Mouse (Mus musculus) cerebellum, postnatal 25 days (tissue): ENCODE measurements at regions not wholly inside any gene's neighbourhood (a gene's known extent, or its start where the extent isn't known, plus 50 kb on each side); places are given as distances from the start of the nearest gene placed in this dataset.

ENCODE experiments used
- DNase-seq, 2 experiments: peaks; one replicate each; pipeline ENCODE4 v3.0.0; 2021; ENCODE audit warnings: mixed read lengths in 2 of 2

DNA sequence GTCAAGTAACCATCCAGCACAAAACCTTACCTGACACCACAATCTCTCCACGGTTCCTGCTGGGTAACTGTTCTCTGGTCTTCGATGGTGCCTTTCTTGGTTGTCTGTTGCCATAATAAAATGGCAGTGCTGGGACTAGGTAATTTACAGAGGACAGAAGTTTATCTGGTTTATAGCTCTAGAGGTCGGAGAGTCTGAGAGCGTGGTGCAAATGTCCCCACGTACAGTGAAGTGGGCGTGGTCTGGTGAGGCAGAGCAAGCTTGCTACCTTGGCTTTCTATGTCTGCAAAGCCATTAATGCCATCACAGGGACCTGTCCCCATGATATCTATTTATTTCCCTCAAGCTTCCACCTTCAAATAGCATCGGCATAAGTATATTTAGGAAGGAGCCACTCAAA lies 223.0 kb downstream of the Opa1 start:
- no peak for DNase-seq

DNA sequence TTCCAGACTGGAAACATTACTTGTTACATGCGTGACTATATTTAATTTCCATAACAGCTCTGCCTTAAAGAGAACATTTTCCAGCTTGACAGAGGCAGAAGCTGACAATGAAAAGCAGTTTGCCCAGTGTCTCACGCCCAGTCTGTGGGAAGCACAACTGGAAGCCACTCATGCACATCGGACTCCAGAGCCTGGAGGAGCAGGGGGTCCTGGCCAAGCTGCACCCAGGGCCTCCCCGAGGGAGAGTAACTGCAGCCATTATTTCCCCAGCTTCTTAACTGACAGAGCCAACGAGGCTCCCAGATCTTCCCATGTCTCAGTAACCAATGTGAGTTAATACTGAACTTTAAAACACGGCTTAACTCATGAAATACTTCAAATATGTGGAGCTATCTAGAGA lies 223.5 kb downstream of the Opa1 start:
- DNase-seq = no peak

DNA sequence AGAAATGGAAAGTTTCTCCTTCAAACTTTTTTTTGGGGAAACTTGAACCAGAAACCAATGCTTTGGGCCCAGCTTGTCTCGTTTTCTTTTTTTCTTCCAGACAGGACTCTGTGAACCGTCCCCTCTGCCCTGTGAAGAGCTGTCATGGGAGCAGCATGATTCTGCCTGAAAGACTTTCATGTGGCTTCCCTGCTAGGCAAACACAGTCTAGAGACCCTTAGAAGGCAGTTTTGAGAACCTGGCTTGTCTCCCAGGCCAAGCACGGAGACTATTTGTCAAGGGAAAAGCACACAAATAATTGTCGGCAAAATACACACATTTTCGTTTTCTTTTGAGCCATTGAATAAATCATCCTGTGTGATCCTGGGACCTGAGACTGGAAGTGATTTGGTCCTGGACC lies 228.7 kb downstream of the Opa1 start:
- no peak for DNase-seq

DNA sequence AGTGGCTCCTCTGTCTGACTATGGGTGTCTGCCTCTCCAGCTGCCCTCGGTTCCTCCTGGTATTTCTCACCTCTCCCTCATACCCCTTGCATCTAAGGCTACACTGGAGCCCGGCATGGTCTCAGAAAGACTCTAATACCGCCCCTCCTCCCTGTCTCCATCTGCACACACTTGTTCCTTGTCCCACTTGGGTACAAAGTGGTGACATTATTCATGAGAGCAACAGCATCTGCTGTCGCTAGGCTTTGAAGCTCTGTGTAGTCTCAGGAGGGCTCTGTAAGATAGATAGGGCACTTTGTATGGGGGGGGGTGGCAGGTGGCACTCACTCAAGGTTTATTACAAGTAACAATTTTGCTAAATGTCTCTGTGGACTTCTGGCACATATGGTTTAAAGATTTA lies 229.7 kb downstream of the Opa1 start:
- no peak for DNase-seq

DNA sequence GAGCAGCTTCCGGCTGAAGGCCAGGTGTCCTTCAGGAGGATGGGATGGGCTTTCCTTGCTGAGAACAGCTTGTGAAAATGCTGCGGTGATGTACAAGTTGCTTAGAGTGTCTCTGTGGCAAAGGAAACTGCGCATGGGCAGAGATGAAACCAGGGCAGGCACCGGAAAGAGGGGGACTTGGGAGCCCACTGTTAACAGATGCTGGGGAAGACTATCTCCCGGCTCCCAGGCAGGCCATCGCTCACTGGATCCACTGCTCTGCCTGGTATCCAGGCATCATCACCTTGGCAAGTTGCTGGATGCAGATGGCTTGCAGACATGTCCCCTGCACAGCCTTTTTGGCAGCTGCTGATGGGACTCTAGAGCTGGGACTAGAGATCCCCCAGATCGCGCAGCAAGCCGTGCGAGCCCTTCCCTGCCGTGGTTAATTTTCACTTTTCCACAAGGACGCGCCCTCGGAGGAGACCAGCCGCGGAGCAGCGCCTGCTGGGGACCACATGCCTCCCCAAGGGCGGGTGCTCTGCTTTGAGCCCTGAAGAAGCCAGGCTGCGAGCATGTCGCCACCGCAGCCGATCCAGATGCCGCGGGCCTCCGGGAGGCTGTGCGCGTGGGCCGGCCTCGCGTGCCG lies 234.4 kb downstream of the Opa1 start:
- DNase-seq = peak; percentile 52 to 66

DNA sequence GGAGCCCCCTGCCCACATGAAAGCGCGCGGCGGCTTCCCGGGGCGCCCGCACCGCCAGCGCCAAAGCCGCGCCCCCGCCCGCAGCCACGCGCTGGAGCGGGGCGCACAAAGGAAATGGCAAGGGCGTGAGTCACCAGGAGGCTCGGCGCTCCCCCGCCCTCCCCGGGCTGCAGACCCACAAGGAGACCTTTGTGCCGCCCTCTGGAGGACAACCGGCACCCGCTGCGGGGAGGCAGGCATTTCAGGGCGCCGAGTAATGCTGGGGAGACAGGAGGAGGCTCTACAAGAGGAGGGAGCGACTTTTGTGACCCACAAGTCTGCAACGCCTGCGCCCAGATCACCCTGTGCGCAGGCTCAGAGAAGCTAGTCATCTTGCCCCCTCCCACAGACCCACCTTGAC lies 234.9 kb downstream of the Opa1 start:
- peak in 1 of 2 experiments; percentile 79 for DNase-seq

DNA sequence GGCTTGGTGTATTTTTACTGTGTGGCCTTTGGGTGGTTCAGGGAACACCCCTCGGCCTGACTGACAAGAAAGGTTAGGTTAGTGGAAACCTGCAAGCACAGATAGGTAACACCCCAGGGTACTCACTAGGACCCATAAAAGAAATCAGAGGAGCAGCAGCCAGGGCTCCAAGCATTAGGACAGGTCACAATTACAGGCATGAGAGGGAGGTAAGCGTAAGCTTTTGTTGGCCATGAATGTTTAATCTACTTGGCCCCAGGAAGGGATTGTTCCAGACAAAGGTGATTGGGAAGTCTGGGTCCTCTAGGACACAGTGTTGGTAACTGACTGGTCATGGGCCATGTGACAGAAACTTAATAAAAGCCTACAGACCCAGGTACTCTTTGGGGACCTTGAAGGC lies 235.5 kb downstream of the Opa1 start:
- DNase-seq = no peak

DNA sequence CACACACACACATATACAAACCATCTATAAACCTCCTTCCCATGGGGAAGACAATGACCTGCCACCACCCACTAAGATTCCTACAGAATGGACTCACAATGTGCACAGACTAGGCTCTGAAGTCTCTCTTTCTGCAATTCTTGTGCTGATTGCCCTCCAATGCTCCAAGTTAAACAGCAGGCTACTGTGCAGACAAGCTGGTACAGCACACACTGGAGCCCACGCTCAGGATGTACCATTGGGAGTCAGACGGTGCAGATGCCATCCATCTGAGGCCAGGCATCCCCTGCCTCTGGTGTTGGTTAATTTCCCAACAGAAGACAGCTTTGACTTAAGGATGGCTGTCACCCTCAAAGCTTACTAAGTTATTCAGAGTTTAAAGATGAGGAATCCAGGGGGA lies 236.1 kb downstream of the Opa1 start:
- DNase-seq = no peak

DNA sequence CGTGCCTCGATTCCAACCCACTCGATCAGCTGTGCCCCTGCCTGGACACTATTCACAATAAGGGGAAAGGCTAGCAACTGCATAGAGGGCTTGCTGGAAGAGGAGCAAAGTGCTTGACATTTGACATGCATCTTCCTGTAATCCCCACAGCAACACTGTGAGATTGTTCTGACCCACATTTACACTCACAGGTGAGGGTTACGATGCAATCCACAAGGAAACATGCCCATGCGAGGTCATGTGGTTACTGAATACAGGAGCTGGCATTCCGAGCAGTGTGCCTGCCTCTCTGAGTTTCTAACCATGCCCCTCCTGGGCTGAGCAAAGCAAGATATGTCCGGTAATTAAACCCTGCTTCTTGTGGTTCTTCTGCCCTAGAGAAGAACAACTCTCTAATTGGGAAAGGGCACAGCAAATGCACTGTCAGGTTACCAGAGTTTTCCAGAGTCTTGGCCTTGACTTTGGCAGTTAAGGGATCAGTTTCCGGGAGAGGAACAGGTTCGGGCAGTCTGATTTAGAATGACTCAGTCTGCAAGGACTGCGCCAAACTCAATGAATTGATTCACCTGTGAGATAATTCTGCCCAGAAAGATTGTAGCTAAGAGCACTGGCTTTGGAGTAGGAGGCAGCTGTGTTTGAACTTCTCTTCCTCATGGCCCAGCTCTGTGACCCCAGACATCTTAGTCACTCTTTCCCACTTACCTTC lies 236.7 kb downstream of the Opa1 start:
- DNase-seq = no peak

DNA sequence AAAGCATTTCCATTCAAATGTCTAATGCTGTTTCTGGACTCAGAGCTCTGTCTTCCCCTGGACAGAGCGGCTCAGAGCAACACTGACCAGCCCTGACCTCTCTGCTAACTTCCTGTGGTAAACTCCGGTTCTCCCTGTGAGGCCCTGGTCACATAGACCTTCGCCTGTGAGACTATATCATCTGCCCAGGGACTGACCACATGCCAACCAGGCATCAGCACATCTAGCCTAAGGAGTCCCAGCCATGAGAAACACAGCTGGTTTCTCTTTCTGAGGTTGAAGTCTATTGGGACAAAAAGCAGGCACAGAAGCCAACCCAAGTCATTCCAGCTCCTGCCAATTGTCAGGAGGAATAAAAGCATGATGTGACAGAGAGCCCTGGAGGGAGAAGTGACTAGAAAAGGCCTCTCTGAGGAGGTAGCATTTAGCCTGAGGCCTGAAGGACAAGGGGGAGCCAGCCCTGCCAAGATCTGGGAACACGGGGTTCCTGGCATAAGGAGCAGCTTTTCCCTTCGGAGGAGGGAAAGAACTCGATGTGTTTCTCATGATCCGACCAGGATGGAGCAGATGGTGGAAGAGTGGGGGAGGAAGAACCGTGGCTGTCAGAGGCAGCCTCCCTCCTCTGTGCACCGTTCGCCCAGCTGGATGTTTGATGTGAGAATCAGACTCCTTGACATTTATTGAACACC lies 237.7 kb downstream of the Opa1 start:
- peak; percentile 66 for DNase-seq

DNA sequence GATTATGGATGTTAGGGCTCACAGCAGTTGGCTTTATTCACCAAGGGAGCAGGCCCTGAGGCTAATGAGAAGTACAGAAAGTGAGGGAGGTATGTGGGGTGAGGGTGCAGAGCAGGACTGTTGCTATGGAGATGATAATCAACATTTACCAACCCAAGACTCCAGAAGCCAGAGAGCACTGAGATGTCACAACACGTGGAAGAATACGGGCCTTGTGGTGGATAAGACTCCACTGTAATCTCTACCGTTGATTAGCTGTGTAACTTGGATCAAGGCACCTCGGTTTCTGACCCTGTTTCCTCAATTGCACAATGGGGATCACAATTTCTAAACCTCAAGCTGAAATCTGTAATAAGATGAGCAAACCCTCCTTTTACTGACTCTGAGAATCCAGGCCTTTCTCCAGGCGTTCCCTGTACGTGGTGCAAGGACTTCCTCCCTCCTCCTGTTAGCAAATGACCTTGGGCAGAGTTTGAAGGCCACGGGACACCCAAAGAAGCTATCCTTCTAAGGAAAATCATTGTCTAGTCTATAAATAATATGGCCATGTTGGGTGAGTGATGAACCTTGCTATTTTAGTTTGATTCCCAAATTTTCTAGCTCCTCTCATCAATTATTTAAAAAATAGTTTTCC lies 239.8 kb downstream of the Opa1 start:
- no peak for DNase-seq

DNA sequence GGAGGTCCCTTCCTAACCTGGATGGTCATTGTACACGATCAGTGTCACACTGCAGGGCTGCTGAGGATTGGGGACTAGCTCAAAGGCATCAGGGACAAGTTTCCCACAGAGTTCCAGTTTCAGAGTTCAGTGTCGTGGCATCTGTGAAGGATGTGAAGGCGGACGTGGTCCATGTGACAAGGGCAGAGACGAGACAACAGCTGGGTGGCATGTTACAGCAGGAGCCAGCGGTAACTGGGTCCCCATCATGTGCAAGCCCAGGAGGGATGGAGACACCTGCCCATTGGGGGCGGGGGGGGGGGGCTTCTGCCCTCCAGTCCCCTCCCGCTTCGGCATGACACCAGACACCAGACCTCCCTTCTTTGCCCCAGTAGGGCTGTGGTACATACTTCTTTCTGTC lies 241.6 kb downstream of the Opa1 start:
- no peak for DNase-seq

DNA sequence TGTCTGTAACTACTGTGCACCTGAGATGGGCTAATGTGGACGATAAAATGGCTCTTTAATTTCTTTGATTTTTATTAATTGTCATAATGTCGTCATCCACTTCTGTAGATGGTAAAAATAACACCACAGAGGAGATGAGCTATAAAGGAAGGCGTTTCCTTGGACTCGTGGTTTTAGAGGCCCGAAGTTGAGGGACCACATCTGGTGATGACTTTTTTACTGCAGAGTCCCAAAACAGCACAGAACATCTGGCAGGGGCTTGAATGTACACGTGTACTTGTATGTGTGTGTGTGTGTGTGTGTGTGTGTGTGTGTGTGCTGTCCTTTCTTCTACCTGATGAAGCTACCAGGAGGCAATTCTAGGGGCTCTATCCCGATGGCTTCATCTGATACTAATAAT lies 242.1 kb upstream of the Hes1 start:
- DNase-seq = no peak

DNA sequence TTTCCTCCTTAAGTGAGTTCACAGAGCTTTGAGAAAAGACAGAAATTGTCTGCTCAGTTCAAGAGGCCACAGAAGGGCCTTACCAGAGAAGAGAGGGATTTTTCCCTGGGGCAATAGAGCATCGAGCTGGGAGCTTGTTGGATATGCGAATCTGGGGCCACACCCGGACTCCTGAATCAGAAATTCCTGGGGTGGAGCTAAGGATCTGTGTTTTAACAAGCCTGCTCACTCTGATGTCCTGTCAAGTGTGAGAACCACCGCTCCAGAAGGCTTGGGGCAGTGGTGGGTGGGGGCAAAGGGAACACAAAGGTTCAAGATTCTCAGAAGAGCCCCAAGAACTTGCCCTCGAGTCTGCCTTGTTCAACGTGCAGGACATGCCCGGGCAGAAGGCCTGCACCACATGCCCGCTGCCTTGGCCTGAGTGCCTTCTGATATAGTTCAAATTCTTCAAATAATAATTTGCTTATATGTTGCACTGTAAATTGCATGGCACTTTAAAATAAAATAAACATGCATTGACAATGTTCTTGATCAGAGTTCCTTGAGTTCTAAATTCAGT lies 241.3 kb upstream of the Hes1 start:
- no peak for DNase-seq

DNA sequence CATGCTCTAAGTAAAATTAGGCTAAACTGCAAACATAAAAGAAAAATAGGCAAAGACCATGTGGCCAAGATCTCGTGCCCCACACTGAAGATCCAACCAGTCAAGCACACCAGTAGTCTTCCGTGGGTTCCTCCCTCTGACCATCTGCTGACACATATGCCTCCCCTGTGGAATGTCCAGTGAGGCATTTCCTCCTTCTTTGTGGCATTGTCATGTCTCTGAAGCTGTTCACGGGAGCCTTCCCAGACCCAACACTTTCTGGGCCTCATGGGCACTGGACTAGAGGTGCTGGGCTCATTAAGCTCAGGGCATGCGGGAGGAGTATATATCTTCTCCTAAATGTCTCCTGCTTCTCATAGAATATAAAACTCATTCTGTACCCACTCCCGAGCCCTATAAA lies 237.3 kb upstream of the Hes1 start:
- DNase-seq = peak; percentile 53 to 63

DNA sequence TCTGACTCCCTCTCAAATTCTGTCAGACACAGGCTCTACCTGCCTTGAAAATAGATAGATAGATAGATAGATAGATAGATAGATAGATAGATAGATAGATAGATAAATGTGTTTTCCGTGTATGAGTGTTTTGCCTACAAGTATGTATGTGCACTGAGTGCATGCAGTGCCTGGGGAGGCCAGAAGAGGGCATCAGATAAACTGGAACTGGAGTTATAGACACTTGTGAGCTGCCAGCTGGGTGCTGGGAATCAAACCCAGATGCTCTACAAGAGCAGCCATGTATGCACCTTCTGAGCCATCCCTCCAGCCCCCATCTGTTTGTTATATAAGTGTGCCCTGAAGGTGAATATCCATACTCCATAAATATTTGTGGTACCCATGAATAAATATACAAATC lies 236.4 kb upstream of the Hes1 start:
- no peak for DNase-seq

DNA sequence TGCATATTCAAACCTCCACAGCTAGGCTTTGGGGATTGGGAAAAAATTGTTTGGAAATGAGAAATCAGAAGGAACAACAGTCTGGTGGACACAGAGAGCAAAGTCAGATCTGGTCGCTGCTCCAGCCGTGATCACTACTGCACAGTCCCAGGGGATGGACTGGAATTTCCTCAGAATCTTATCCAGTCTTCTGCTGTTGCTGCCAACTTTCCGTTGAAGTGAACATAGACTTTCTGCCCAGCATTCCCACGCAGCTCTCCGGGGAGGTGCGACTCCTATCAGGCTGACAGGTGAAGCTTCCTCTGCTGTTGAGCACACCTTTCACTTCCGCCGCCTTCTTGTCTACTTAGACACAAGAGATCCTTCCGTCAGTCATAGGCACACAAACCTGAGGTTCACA lies 234.7 kb upstream of the Hes1 start:
- no peak for DNase-seq

DNA sequence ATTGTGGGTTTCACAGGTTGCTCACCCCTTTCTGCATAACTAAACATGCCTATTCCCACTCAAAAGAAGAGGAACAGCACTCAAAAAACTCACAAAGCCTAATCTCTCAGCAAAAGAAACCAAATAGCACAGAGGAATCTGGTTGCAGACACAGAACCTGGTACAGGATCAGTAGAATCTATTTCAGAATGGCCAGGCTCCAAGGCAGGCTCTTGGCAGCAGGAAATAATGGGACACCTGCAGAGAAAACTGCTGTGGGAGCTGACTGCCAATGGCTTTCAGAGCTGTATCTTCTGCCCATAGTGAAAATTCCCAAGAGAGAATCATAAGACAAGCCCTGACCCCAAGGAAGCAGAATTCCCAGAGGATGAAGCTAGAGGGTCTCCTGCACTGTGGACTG lies 234.1 kb upstream of the Hes1 start:
- peak; percentile 64 to 71 for DNase-seq

DNA sequence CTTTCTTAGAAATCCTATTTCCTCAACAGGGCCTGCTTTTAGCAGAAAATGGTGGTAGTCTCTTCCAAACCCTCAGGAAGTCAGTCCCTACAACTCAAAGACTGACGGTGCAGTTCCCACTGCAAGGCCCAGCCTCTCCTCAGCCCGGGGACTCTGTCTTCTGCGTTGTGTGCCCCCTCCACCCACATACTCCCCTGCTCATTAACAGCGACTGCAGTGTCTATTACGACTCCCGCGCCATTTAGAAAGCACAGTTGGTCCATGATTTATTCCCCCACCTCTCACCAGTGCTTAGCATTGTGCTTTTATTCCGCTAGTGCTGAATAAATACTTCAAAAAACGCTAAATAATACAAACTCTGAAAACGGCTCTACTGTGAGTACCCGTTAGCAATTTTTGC lies 230.9 kb upstream of the Hes1 start:
- DNase-seq = no peak

DNA sequence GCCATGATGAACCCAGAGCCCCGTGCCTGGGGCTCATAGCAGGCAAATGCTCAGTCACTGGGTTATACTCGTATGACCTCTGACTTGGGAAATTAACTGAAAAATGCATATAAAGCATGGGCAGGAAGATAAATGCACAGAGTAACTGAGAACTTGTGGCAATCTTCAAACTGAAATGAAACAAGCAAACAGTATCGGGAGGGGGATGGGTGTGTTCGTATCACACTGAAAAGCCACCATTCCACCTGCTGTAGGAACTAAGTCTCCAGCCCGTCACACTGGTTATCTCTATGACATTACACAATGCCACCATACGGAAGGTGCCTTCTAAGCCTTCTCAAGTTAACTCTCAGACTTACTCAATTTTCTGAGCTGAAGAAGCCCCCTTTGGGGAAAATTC lies 230.3 kb upstream of the Hes1 start:
- DNase-seq = no peak

DNA sequence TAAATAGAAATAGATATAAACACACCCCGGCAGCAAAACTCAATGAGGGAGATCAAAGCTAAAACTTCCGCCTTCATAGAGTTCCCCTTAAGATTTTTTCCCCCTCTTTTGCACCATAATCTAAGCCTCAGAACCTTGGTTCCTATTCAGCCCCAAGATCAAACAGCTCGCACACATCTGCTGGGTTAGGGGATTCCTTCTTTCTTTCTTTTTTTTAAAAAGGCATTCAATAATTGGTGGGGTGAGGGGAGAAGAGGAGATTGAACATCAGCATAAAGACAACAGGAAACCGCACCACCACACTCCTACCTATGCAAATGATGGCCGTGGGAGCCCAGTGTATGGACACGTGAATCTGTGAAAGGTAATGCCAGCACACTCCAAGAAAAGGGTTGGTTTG lies 229.5 kb upstream of the Hes1 start:
- no peak for DNase-seq

DNA sequence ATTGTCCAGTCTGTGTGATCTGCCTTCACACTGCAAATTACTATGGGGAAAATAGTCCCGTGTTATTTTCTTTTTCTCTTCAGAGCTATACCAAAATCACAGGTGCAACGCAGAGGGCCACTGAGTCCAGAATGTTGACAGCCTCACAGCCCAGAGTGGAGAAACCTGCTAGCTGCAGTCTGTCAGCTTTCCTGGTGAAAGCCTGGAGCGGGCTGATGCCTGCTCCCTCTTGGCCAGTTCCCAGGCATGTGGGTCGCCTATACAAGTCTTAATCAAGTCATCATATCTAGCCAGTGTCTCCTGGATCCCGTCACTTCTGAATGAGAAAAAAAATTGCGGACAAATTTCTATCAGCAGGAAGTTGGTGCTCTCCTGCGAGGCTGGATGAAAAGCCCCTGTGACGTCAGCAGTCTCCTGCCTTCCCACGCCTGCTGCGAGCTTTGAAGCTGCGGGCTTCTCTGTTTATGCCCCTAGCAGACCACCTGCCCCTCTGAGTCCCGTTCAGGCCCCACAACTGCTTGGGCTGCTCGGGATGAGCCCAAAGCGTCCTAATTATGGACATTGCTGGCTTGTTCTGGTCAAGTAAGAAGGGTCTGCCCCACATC lies 227.1 kb upstream of the Hes1 start:
- peak; percentile 27 to 38 for DNase-seq

DNA sequence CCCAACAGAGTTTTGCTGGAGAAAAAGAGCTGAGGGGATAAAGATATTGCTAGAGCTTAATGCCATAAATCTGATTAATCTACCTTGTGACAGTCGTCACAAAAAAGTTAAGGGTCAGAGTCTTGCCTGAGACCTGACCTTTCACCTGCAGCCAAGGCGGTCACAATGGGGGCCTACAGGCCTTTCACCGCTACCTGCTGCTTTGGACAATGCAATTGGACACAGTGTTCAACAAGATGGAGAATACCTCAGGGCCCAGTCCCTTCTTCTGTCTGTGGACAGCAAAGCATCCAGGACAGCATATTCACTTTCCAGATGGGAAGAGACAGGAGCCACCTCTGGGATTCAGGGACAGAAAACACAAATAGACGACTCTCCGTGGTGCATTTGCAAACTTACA lies 226.3 kb upstream of the Hes1 start:
- DNase-seq = no peak
